Mouse (Mus musculus) midbrain, embryonic 16.5 days (tissue): ENCODE data around the gene Nxn. TPM values are rescaled to one million over a fixed set of nuclear protein-coding genes. Genes with fewer than 3 reads are reported as not detected.

Experiments used
- ATAC-seq: fragments of 200-750 bp; cut with Nextera tagmentation; 2 replicates; pipeline ENCODE4 v1.8.0; 2017; ENCODE audit warnings: moderate TSS enrichment
- H3K27ac ChIP-seq: fragments of 300-500 bp; sonication (generic); 2 replicates; pipeline ENCODE4 v1.5.1; 2014; ENCODE audit warnings: mild to moderate bottlenecking, low read length, mixed read lengths
- H3K27me3 ChIP-seq: fragments of 300-500 bp; sonication (generic); 2 replicates; pipeline ENCODE4 v1.6.1; 2014; ENCODE audit warnings: low read depth, low read length, mixed read lengths; ENCODE audit not compliant: control insufficient read depth, insufficient read depth
- H3K36me3 ChIP-seq: fragments of 300-500 bp; sonication (generic); 2 replicates; pipeline ENCODE4 v1.6.1; 2014; ENCODE audit warnings: mild to moderate bottlenecking, low read length, moderate library complexity, mixed read lengths; ENCODE audit not compliant: control insufficient read depth, insufficient read depth
- H3K4me1 ChIP-seq: fragments of 300-500 bp; sonication (generic); 2 replicates; pipeline ENCODE4 v1.6.1; 2014; ENCODE audit warnings: mild to moderate bottlenecking, low read length, mixed read lengths; ENCODE audit not compliant: control insufficient read depth, insufficient read depth
- H3K4me2 ChIP-seq: fragments of 300-500 bp; sonication (generic); 2 replicates; pipeline ENCODE4 v1.6.1; 2014; ENCODE audit warnings: mild to moderate bottlenecking, low read length, mixed read lengths
- H3K4me3 ChIP-seq: fragments of 300-500 bp; sonication (generic); 2 replicates; pipeline ENCODE4 v1.5.1; 2014; ENCODE audit warnings: low read depth, mild to moderate bottlenecking, low read length, moderate library complexity, mixed read lengths
- H3K9ac ChIP-seq: fragments of 300-500 bp; sonication (generic); 2 replicates; pipeline ENCODE4 v1.6.1; 2014; ENCODE audit warnings: low read depth, low read length, mixed read lengths
- H3K9me3 ChIP-seq: fragments of 300-500 bp; sonication (generic); replicated peaks from 2 replicates; pipeline ENCODE4 v1.6.1; 2014; ENCODE audit warnings: mild to moderate bottlenecking, low read length, mixed read lengths; ENCODE audit not compliant: control insufficient read depth, poor library complexity, severe bottlenecking
- WGBS: fragments of 180-500 bp; shearing (Covaris S2); extraction: QIAGEN DNeasy Blood & Tissue Kit; methylation state at CpG from one replicate; pipeline ENCODE4 v1.1.7; 2014; 5-methylcytosine and 5-hydroxymethylcytosine counted together
- polyA plus RNA-seq: library from polyadenylated mRNA; unstranded; fragments of >200 nt; fragmentation: Nextera tagmentation; extraction: Ambion mirVana; gene quantifications from 2 replicates; pipeline ENCODE4 v1.2.1, GENCODE M21; 2015

Nxn gene
- polyA plus RNA-seq, 1 experiment from 2014 or later: 16.3 TPM

GRCm38 (mm10) chr11:76268001-76268459 is 130.9 kb downstream of the Nxn start:
- peaks cover 16% of the 10 kb centered on the region; the same call in 1 of the 2 replicates for H3K4me1 ChIP-seq
- no peak overlapping the region for H3K9ac ChIP-seq
- no peaks in the 10 kb centered on the region for H3K9me3 ChIP-seq
- H3K4me3 ChIP-seq: no peak overlapping the region
- peak; percentile 79 for ATAC-seq
- no peaks in the 10 kb centered on the region for H3K27me3 ChIP-seq
- no peaks in the 10 kb centered on the region for H3K36me3 ChIP-seq
- H3K4me2 ChIP-seq: no peak overlapping the region
- H3K27ac ChIP-seq: peak overlapping the region; percentile 15
- 13% methylated on average over 5 of the region's 5 CpGs for WGBS

DNA sequence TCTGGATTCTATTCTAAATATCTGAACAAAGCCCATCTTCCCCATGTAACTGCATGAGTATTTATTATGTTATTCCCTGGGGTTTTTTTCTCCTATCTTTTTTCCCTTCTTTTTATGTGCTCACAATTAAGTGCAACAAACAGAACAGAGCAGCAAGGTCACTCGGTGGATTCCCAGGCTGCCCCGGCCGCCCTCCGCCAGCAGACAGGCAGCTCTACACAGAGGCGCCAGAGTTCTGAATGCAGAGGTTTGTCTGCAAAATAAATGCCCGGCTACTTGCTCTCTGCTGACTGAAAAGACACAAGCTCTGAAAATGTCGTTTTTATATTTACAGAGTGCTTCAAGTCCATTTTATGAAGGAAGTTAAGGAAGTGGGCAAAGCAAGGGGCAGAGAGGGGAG is 131.4 kb downstream of the Nxn start:
- Histone ChIP-seq H3K27me3 (no peaks in the 10 kb centered on the region), H3K4me2 (no peak overlapping the region), H3K9me3 (no peaks in the 10 kb centered on the region), H3K27ac (peak overlapping the region; percentile 15), H3K9ac (no peak overlapping the region), H3K4me3 (no peak overlapping the region), H3K4me1 (peaks cover 19% of the 10 kb centered on the region; the same call in 1 of the 2 replicates), H3K36me3 (no peaks in the 10 kb centered on the region)
- WGBS: 8% methylated on average over 7 of the region's 7 CpGs
- ATAC-seq: no peak

DNA sequence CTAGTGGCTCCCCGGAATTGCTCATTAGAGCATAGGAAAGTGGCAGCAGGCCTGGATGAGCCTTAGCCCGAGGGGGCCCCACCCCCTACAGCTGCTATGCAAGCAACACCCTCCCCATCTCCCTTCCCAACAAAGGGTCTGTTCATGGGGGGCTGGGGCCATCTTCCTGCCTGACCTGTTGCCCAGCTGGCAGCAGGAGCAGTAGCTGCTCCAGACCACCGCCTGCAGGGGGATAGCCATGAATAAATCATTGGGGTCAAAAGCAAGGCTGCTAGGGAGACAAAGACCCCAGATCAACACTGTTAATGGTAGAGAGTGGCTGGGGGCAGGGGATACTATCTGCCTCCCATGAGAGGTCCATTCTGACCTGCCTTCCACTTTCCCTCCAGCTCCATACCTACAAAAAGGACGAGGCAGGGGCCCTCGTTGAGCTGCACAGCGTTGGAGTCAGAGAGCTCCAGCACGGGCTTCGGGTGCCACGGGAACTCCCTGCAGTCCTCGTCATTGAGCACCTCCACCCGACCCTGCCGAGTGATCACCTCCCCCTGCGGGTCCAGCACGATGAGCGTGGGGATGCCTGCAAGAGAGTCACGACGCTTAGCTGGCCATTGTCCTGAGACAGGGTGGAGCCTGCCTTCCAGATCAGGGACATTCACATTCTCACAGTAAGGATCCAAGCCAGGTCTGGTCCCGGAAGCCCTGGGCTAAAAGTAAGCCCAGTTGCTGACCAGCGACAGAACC is 136.2 kb downstream of the Nxn start:
- no peak overlapping the region for H3K4me3 ChIP-seq
- H3K36me3 ChIP-seq: no peaks in the 10 kb centered on the region
- H3K4me2 ChIP-seq: peak overlapping the region; percentile 2; the same call in 1 of the 2 replicates
- H3K9me3 ChIP-seq: no peaks in the 10 kb centered on the region
- no peaks in the 10 kb centered on the region for H3K27me3 ChIP-seq
- WGBS: 10% methylated on average over 19 of the region's 19 CpGs
- ATAC-seq: no peak
- H3K9ac ChIP-seq: peak overlapping the region; percentile 1; the same call in 1 of the 2 replicates
- no peak overlapping the region for H3K27ac ChIP-seq
- peaks cover 24% of the 10 kb centered on the region for H3K4me1 ChIP-seq

- H3K4me1 ChIP-seq: peaks cover 19% of the 10 kb centered on the region
Measured at GRCm38 (mm10) chr11:76261224-76261623, 137.7 kb downstream of the Nxn start.

GRCm38 (mm10) chr11:76260208-76261050 is 138.5 kb downstream of the Nxn start:
- 31% methylated on average over 10 of the region's 10 CpGs for WGBS
- no peaks in the 10 kb centered on the region for H3K36me3 ChIP-seq
- H3K4me3 ChIP-seq: no peak overlapping the region
- no peak overlapping the region for H3K27ac ChIP-seq
- H3K9ac ChIP-seq: 0 out of 2 replicates have a peak overlapping the region, but pooled peaks have one; percentile 23
- H3K27me3 ChIP-seq: no peaks in the 10 kb centered on the region
- 0 out of 2 replicates have a peak overlapping the region, but pooled peaks have one; percentile 15 for H3K4me2 ChIP-seq
- peaks cover 19% of the 10 kb centered on the region for H3K4me1 ChIP-seq
- no peaks in the 10 kb centered on the region for H3K9me3 ChIP-seq
- ATAC-seq: peak; percentile 29; the same call in 1 of the 2 replicates

More at GRCm38 (mm10) chr11:76261224-76261623, 137.7 kb downstream of the Nxn start:
- H3K4me3 ChIP-seq: no peak overlapping the region
- no peaks in the 10 kb centered on the region for H3K27me3 ChIP-seq
- no peaks in the 10 kb centered on the region for H3K9me3 ChIP-seq
- H3K36me3 ChIP-seq: no peaks in the 10 kb centered on the region
- 0 out of 2 replicates have a peak overlapping the region, but pooled peaks have one; percentile 12 for H3K9ac ChIP-seq
- no peak overlapping the region for H3K27ac ChIP-seq
- WGBS: 57% methylated on average over 12 of the region's 12 CpGs
- ATAC-seq: no peak
- H3K4me2 ChIP-seq: 0 out of 2 replicates have a peak overlapping the region, but pooled peaks have one; percentile 15

DNA sequence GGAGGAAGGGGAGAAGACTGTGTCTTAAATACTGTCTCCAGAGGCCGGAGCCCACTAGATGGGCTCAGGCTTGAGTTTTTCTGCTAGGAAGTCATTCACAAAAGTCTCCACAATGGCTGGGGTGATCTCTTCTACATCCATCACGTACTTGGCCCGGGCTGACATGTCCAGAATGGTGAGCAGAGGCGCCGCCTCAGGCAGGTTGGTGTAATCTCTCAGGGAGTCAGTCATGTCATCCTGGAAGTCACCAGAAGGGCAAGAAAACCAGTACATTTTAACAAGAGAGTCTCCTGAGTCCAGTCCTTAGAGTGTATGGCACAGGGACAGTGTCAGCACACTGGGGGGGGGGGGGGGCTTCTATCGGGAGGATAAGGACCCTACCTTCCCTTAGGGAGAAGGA is 140.4 kb downstream of the Nxn start:
- 77% methylated on average over 6 of the region's 6 CpGs for WGBS
- Histone ChIP-seq H3K27me3 (no peaks in the 10 kb centered on the region), H3K9me3 (no peaks in the 10 kb centered on the region), H3K36me3 (no peaks in the 10 kb centered on the region), H3K9ac (no peak overlapping the region), H3K27ac (no peak overlapping the region), H3K4me2 (no peak overlapping the region), H3K4me1 (peaks cover 19% of the 10 kb centered on the region), H3K4me3 (no peak overlapping the region)
- ATAC-seq: no peak

DNA sequence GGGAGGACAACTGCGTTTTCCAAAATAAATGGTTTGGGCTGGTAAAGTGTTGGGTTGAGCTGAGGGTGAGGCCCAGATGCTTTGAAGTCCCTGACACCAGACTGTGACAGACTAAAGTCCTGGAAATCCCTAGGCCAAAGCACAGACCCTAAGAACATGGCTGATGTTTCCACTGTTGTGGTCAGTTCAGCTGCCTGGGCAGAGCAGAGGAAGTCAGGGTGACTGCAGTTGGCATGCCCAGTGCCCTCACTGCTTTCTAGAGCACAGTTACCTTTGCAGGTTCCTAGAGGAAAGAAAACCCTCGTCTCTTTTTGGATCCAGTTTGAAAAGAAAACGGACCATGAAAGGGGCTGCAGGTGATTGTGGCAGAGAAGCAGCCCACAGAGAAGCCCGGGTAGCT is 141.6 kb downstream of the Nxn start:
- H3K9ac ChIP-seq: no peak overlapping the region
- no peak overlapping the region for H3K4me2 ChIP-seq
- no peaks in the 10 kb centered on the region for H3K36me3 ChIP-seq
- H3K27ac ChIP-seq: no peak overlapping the region
- ATAC-seq: no peak
- WGBS: 85% methylated on average over 4 of the region's 4 CpGs
- H3K9me3 ChIP-seq: no peaks in the 10 kb centered on the region
- no peak overlapping the region for H3K4me3 ChIP-seq
- H3K4me1 ChIP-seq: peaks cover 11% of the 10 kb centered on the region
- no peaks in the 10 kb centered on the region for H3K27me3 ChIP-seq

DNA sequence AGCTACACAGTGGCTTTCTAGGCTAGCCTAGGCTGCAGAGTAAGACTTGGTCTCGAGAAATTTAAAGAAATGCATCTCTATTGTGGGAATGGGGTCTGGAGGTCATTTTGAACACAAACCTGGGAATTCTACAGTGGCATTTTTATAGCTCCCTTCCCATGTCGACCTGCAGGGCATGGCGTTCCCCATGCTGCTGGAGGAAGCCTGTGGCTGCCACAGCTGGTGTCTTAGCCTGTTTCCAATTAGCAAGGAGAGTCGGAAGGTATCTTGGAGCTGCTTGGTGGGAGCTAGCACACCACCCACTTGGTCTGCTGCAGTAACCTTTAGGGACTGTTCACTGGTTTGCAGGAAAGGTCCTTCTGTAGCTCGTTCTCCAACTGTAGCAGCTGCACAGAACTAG is 142.8 kb downstream of the Nxn start:
- H3K9ac ChIP-seq: no peak overlapping the region
- H3K36me3 ChIP-seq: no peaks in the 10 kb centered on the region
- WGBS: 50% methylated on average over 5 of the region's 5 CpGs
- no peaks in the 10 kb centered on the region for H3K9me3 ChIP-seq
- H3K4me1 ChIP-seq: peaks cover 11% of the 10 kb centered on the region
- no peak overlapping the region for H3K4me2 ChIP-seq
- ATAC-seq: no peak
- H3K27me3 ChIP-seq: no peaks in the 10 kb centered on the region
- no peak overlapping the region for H3K27ac ChIP-seq
- H3K4me3 ChIP-seq: no peak overlapping the region
